Comparison of ENCODE assay signal across 22 mouse cellular contexts in genomic region chr3:141895096-141895495, GRCm38 (mm10).
DNase-seq lines count a peak whose midpoint lies in the region; ATAC-seq and TF ChIP-seq lines count a peak whose summit lies in the region.
"Had no signal": no experiment of that assay in that cellular context is flagged by ENCODE, and none has a peak within 500 bp of the region (broad histone marks: within the 10 kb centered on the region; RNA-seq: fewer than 3 reads in every experiment).

No protein-coding gene starts in this region.

- H3K4me2 ChIP-seq in lung, embryonic 14.5 days: no peak overlapping the region
- H3K4me2 ChIP-seq in stomach, embryonic 15.5 days: no peak overlapping the region
- H3K4me2 ChIP-seq: embryonic facial prominence, embryonic 12.5 days; heart, embryonic 13.5 days had no signal

- no peak for TF ChIP-seq CTCF in lung, embryonic 14.5 days (IDR thresholded peaks at IDR 0.05; ENCODE audit: low read depth)
- no peak for TF ChIP-seq CTCF in brain, embryonic 14.5 days (IDR thresholded peaks at IDR 0.05; ENCODE audit: borderline replicate concordance, extremely low read depth, insufficient read depth, insufficient read length)

- H3K4me1 ChIP-seq in lung, embryonic 14.5 days (ENCODE audit: insufficient read depth): no peaks in the 10 kb centered on the region; the same call in 1 of the 2 replicates
- H3K4me1 ChIP-seq in stomach, embryonic 15.5 days: no peaks in the 10 kb centered on the region
- no peaks in the 10 kb centered on the region for H3K4me1 ChIP-seq in midbrain, embryonic 10.5 days

- peak; percentile 87; the same call in 1 of the 2 replicates for ATAC-seq in lung, embryonic 14.5 days (ENCODE audit: insufficient read depth)
- ATAC-seq in stomach, embryonic 15.5 days (ENCODE audit: insufficient read depth, low FRiP score, low read depth): 0 out of 2 replicates have a peak, but pooled peaks have one; percentile 47
- ATAC-seq: activated CD4-positive, CD25-positive, alpha-beta regulatory T cell, adult 4 months; hindbrain, postnatal 0 days; midbrain, embryonic 16.5 days; Patski had no signal

- no peak overlapping the region for H3K9ac ChIP-seq in lung, embryonic 14.5 days
- H3K9ac ChIP-seq in stomach, embryonic 15.5 days: no peak overlapping the region
- H3K9ac ChIP-seq: embryonic facial prominence, embryonic 12.5 days; heart, embryonic 13.5 days had no signal

- no peaks in the 10 kb centered on the region for H3K9me3 ChIP-seq in lung, embryonic 14.5 days (ENCODE audit: low read depth, low read length)
- no peaks in the 10 kb centered on the region for H3K9me3 ChIP-seq in stomach, embryonic 15.5 days
- H3K9me3 ChIP-seq in midbrain, embryonic 10.5 days (replicated peaks): no peaks in the 10 kb centered on the region
- H3K9me3 ChIP-seq: embryonic facial prominence, embryonic 12.5 days had no signal

- H3K36me3 ChIP-seq in lung, embryonic 14.5 days (ENCODE audit: insufficient read depth): no peaks in the 10 kb centered on the region
- H3K36me3 ChIP-seq in stomach, embryonic 15.5 days: no peaks in the 10 kb centered on the region
- 0 out of 2 replicates have a peak, but pooled peaks cover under 1% of the 10 kb centered on the region for H3K36me3 ChIP-seq in midbrain, embryonic 10.5 days
- H3K36me3 ChIP-seq: embryonic facial prominence, embryonic 12.5 days; heart, embryonic 13.5 days had no signal

- WGBS in lung, embryonic 14.5 days: 26% methylated on average over 5 of the region's 5 CpGs
- 21% methylated on average over 5 of the region's 5 CpGs for WGBS in stomach, embryonic 15.5 days
- WGBS in midbrain, embryonic 10.5 days: 81% methylated on average over 5 of the region's 5 CpGs

- DNase-seq in frontal cortex, postnatal 36 days (ENCODE audit: low spot score in 2 of 2): peak; percentile 30 to 35
- no peak for DNase-seq in frontal cortex, postnatal 25 days (ENCODE audit: low spot score in 2 of 2)
- DNase-seq in lung, embryonic 14.5 days: peak; percentile 82
- no peak for DNase-seq in lung, postnatal 25 days (ENCODE audit: low spot score)
- DNase-seq in brain, embryonic 14.5 days (ENCODE audit: low read depth): peak; percentile 77
- DNase-seq in midbrain, embryonic 10.5 days (ENCODE audit: low spot score): no peak
- DNase-seq: adrenal gland, postnatal 14 days; B cell, adult 2 months; cerebellum, adult 8-10 months; heart, adult 11 months; heart, postnatal 36 days; kidney, adult 11 months; kidney, postnatal 14 days; lung, adult 18-20 months; thymus, postnatal 4 days had no signal

- no peak for TF ChIP-seq POLR2A in brain, embryonic 14.5 days (IDR thresholded peaks at IDR 0.05; ENCODE audit: borderline replicate concordance, extremely low read depth, insufficient read depth, insufficient read length, poor library complexity, severe bottlenecking)

- H3K4me3 ChIP-seq in lung, embryonic 14.5 days (ENCODE audit: low read depth, low read length): no peak overlapping the region
- H3K4me3 ChIP-seq in stomach, embryonic 15.5 days (replicated peaks): no peak overlapping the region
- H3K4me3 ChIP-seq in midbrain, embryonic 10.5 days: no peak overlapping the region
- H3K4me3 ChIP-seq: embryonic facial prominence, embryonic 12.5 days; heart, embryonic 13.5 days had no signal

- no peak overlapping the region for H3K27ac ChIP-seq in lung, embryonic 14.5 days (ENCODE audit: low read depth)
- H3K27ac ChIP-seq in stomach, embryonic 15.5 days: no peak overlapping the region
- no peak overlapping the region for H3K27ac ChIP-seq in midbrain, embryonic 10.5 days (replicated peaks)
- H3K27ac ChIP-seq: embryonic facial prominence, embryonic 12.5 days; heart, embryonic 13.5 days; hindbrain, postnatal 0 days had no signal

- H3K27me3 ChIP-seq in lung, embryonic 14.5 days (ENCODE audit: insufficient read depth, low read length): no peaks in the 10 kb centered on the region
- no peaks in the 10 kb centered on the region for H3K27me3 ChIP-seq in stomach, embryonic 15.5 days (replicated peaks)
- no peaks in the 10 kb centered on the region for H3K27me3 ChIP-seq in midbrain, embryonic 10.5 days (ENCODE audit: low read depth, poor library complexity, severe bottlenecking)
- H3K27me3 ChIP-seq: embryonic facial prominence, embryonic 12.5 days; heart, embryonic 13.5 days; Patski had no signal

Comparison
In these comparisons a context has a peak if more than half of its experiments do, and no peak if none do; other contexts are left out.
1. DNase-seq: peak in frontal cortex, postnatal 36 days (2 of 2), lung, embryonic 14.5 days (single experiment) and brain, embryonic 14.5 days (single experiment); none in frontal cortex, postnatal 25 days (0 of 2), lung, postnatal 25 days (single experiment) and midbrain, embryonic 10.5 days (single experiment).